Mouse (Mus musculus) midbrain, postnatal 0 days (tissue): ENCODE data around the gene Hunk. TPM values are rescaled to one million over a fixed set of nuclear protein-coding genes. Genes with fewer than 3 reads are reported as not detected.

ENCODE experiments used
- ATAC-seq: fragments of 200-750 bp; cut with Nextera tagmentation; 2 replicates; pipeline ENCODE4 v1.8.0; 2017; ENCODE audit warnings: moderate number of reproducible peaks, mild to moderate bottlenecking, moderate TSS enrichment, moderate library complexity; ENCODE audit not compliant: low FRiP score
- DNase-seq: peaks from one replicate; pipeline ENCODE4 v3.0.0-alpha.2; 2015; ENCODE audit warnings: low spot score
- H3K27ac ChIP-seq: fragments of 300-500 bp; sonication (generic); 2 replicates; pipeline ENCODE4 v1.5.1; 2014; ENCODE audit warnings: low read depth, mild to moderate bottlenecking, low read length, mixed read lengths
- H3K27me3 ChIP-seq: fragments of 300-500 bp; sonication (generic); 2 replicates; pipeline ENCODE4 v1.6.1; 2014; ENCODE audit warnings: low read length, control low read depth, mixed read lengths; ENCODE audit not compliant: insufficient read depth
- H3K36me3 ChIP-seq: fragments of 300-500 bp; sonication (generic); 2 replicates; pipeline ENCODE4 v1.6.1; 2014; ENCODE audit warnings: low read length, control low read depth, mixed read lengths; ENCODE audit not compliant: insufficient read depth
- H3K4me1 ChIP-seq: fragments of 300-500 bp; sonication (generic); 2 replicates; pipeline ENCODE4 v1.6.1; 2014; ENCODE audit warnings: mild to moderate bottlenecking, control low read depth, antibody characterized with exemption, low read length, mixed read lengths; ENCODE audit not compliant: insufficient read depth
- H3K4me2 ChIP-seq: fragments of 300-500 bp; sonication (generic); 2 replicates; pipeline ENCODE4 v1.6.1; 2014; ENCODE audit warnings: low read depth, mild to moderate bottlenecking, low read length, mixed read lengths; ENCODE audit not compliant: poor library complexity, severe bottlenecking
- H3K4me3 ChIP-seq: fragments of 300-500 bp; sonication (generic); 2 replicates; pipeline ENCODE4 v1.5.1; 2014; ENCODE audit warnings: low read depth, mild to moderate bottlenecking, low read length, moderate library complexity
- H3K9ac ChIP-seq: fragments of 300-500 bp; sonication (generic); replicated peaks from 2 replicates; pipeline ENCODE4 v1.6.1; 2014; ENCODE audit warnings: mild to moderate bottlenecking, low read length, moderate library complexity, mixed read lengths; ENCODE audit not compliant: poor library complexity, severe bottlenecking
- H3K9me3 ChIP-seq: fragments of 300-500 bp; sonication (generic); 2 replicates; pipeline ENCODE4 v1.6.1; 2016; ENCODE audit warnings: low read length, control low read depth
- CTCF ChIP-seq: IDR thresholded peaks from 2 replicates; pipeline ENCODE4 v1.5.1; 2016; ENCODE audit warnings: antibody characterized with exemption, mild to moderate bottlenecking
- WGBS: fragments of 180-500 bp; shearing (Covaris S2); extraction: QIAGEN DNeasy Blood & Tissue Kit; methylation state at CpG from one replicate; pipeline ENCODE4 v1.1.7; 2014; 5-methylcytosine and 5-hydroxymethylcytosine counted together
- polyA plus RNA-seq: library from polyadenylated mRNA; unstranded; fragments of >200 nt; fragmentation: Nextera tagmentation; extraction: Ambion mirVana; gene quantifications from 2 replicates; pipeline ENCODE4 v1.2.1, GENCODE M21; 2015
- total RNA-seq: library from RNA; depleted of rRNA; stranded (reverse); fragments of >200 nt; gene quantifications from 2 replicates; pipeline ENCODE4 v1.2.3, GENCODE M21; 2014

Gene Hunk
- total and polyA plus RNA-seq, 2 experiments from 2014 or later = 3.9 to 12.8 TPM

GRCm38 (mm10) chr16:90518732-90519295 lies 133.0 kb downstream of the Hunk start:
- 87% methylated on average over 13 of the region's 13 CpGs for WGBS
- Histone ChIP-seq H3K36me3 (no peaks in the 10 kb centered on the region), H3K4me3 (no peak overlapping the region), H3K4me1 (no peaks in the 10 kb centered on the region), H3K27ac (no peak overlapping the region), H3K9ac (no peak overlapping the region), H3K9me3 (no peaks in the 10 kb centered on the region), H3K4me2 (no peak overlapping the region), H3K27me3 (no peaks in the 10 kb centered on the region)
- DNase-seq (no peak), ATAC-seq (no peak)
- TF ChIP-seq CTCF = no peak

- Histone ChIP-seq H3K4me3 (no peak overlapping the region), H3K27ac (no peak overlapping the region; the same call in 1 of the 2 replicates), H3K36me3 (no peaks in the 10 kb centered on the region), H3K9me3 (no peaks in the 10 kb centered on the region), H3K4me1 (no peaks in the 10 kb centered on the region), H3K27me3 (no peaks in the 10 kb centered on the region), H3K9ac (no peak overlapping the region), H3K4me2 (no peak overlapping the region)
- no peak for TF ChIP-seq CTCF
- no peak for DNase-seq
- no peak for ATAC-seq
- 16% methylated on average over 10 of the region's 10 CpGs for WGBS
These were observed 135.6 kb downstream of the Hunk start for GRCm38 (mm10) chr16:90521191-90521950.

- no peaks in the 10 kb centered on the region for H3K9me3 ChIP-seq
- no peaks in the 10 kb centered on the region for H3K36me3 ChIP-seq
- ATAC-seq (no peak), DNase-seq (peak; percentile 24)
- H3K4me3 ChIP-seq = no peak overlapping the region
- no peaks in the 10 kb centered on the region for H3K27me3 ChIP-seq
- H3K27ac ChIP-seq = no peak overlapping the region; the same call in 1 of the 2 replicates
- H3K4me1 ChIP-seq = no peaks in the 10 kb centered on the region
- no peak for TF ChIP-seq CTCF
- 9% methylated on average over 3 of the region's 3 CpGs for WGBS
- no peak overlapping the region for H3K4me2 ChIP-seq
- H3K9ac ChIP-seq = no peak overlapping the region
These were observed 136.1 kb downstream of the Hunk start for GRCm38 (mm10) chr16:90521951-90522255.

GRCm38 (mm10) chr16:90522575-90522974 lies 136.8 kb downstream of the Hunk start:
- Histone ChIP-seq H3K9ac (no peak overlapping the region), H3K36me3 (no peaks in the 10 kb centered on the region), H3K4me1 (no peaks in the 10 kb centered on the region), H3K27ac (no peak overlapping the region), H3K9me3 (no peaks in the 10 kb centered on the region), H3K27me3 (no peaks in the 10 kb centered on the region), H3K4me2 (no peak overlapping the region), H3K4me3 (no peak overlapping the region)
- 44% methylated on average over 1 of the region's 1 CpGs for WGBS
- ATAC-seq (no peak), DNase-seq (no peak)
- no peak for TF ChIP-seq CTCF

- no peak overlapping the region for H3K4me3 ChIP-seq
- H3K4me2 ChIP-seq = no peak overlapping the region
- no peaks in the 10 kb centered on the region for H3K9me3 ChIP-seq
- no peak overlapping the region for H3K27ac ChIP-seq
- no peak for DNase-seq
- no peaks in the 10 kb centered on the region for H3K27me3 ChIP-seq
- no peak overlapping the region for H3K9ac ChIP-seq
- no peak for ATAC-seq
- no peak for TF ChIP-seq CTCF
- no peaks in the 10 kb centered on the region for H3K4me1 ChIP-seq
- WGBS = 47% methylated on average over 6 of the region's 6 CpGs
- H3K36me3 ChIP-seq = no peaks in the 10 kb centered on the region
These were observed 137.6 kb downstream of the Hunk start for GRCm38 (mm10) chr16:90523373-90523772.

GRCm38 (mm10) chr16:90523894-90524293 lies 138.1 kb downstream of the Hunk start:
- ATAC-seq (no peak), DNase-seq (no peak)
- Histone ChIP-seq H3K36me3 (no peaks in the 10 kb centered on the region), H3K9ac (no peak overlapping the region), H3K4me1 (no peaks in the 10 kb centered on the region), H3K27ac (no peak overlapping the region), H3K27me3 (no peaks in the 10 kb centered on the region), H3K4me2 (no peak overlapping the region), H3K9me3 (no peaks in the 10 kb centered on the region), H3K4me3 (no peak overlapping the region)
- 96% methylated on average over 18 of the region's 18 CpGs for WGBS
- no peak for TF ChIP-seq CTCF
